Mouse (Mus musculus): ENCODE results near the gene Cacna2d4.

Gene Cacna2d4

DNA sequence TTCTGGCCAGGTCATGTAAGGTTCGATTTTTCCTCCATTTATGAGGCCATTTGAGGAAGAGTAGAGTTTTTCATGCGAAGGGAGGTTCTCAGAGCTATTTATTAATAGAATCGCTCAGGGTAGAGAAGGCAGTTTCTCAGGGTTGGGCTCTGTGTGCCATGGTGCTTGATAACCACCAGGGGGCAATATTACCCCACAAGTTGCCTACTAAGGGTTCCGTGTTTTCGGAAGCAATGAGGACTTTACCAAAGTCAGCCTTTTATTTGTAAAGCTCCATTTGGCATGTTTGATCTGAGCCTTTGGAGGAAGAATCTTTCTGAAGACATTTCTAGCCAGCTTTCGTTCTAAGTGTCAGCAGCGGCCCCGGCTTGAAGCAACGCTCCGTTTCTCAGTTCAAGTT is 16.0 kb upstream of the Cacna2d4 start:
- in situ Hi-C loops (cut with MboI, MseI), result loop anchor here (5.0 to 10.0 kb wide), 3 partner anchors 127 to 575 kb away; no protein-coding TSS in a partner anchor

DNA sequence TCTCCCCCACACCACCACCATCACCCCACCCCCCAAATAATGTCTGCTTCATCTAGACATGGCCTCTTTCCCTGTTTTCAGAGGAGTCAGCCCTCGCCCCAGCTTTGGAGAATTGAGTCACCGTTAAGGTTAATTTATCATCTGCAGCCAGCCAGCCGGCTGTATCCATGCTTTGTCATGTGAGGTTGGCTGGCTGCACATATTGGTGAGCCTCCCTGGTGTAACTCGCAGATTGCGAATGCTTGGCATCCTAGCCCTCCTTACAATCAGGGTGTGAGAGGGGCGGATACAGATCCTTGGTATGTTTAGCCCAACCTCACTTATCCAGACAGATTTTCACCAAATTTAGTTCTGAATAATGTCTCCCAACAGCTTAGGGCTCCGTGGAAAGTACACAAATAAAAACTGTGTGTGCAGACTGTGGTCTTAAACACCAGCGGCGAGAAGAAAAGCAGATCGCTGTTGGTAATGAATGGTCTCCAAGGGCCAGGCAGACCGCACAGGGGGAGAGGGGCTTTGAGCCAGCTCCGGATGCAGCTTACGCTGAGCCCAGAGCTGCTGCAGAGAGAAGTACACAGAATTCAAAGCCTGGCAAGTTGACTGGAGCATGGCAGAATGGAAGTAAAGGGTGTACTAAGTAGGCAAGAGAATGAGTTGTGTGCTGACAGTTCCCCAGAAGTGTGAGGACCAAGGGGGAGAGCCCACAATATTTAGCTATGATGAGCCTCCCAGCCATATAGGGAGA is 11.7 kb upstream of the Cacna2d4 start:
- in situ Hi-C loops (cut with MboI, MseI), result loop anchor here (5.0 to 10.0 kb wide), 3 partner anchors 123 to 580 kb away; no protein-coding TSS in a partner anchor

DNA sequence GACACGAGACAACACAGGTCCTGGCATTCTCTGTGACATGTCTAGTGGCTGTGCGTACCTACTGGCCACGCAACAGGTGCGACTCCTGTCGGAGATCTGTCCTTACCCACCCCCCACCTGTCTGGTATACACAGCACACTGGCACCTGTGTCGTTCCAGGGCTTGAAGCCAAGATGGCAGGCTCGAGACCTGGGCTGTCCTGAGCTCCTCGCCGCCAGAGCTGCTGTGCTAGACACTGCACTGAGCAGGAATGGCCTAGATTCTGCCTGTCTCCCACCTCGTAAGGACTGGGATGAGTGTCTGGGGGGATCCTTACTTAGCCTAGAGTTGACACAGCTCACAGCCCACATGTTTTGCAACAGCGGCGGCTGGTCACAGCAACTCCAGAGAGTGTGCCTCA is 11.1 kb upstream of the Cacna2d4 start:
- in situ Hi-C loops (cut with MboI, MseI), result loop anchor here (10.0 kb wide), 1 partner anchor 580 kb away; no protein-coding TSS in a partner anchor

DNA sequence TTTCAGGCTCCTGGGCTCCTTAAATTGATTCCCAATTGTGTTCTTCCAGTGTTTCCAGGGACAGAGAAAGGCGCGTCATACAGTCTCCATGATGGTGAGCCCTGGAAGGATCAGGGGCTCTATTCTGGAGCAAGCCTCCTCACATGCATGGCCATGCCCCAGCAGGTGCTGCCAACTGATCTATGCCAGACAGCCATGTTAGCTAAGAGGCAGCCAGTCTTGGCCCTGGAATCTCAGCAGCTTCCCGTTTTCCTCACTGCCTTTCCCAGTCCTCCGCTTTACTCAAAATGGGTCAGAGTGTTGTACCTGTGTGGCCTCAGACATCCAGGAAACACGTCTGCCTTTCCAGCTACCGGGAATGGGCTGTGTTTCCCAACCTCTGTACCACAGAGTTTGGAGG is 10.6 kb upstream of the Cacna2d4 start:
- in situ Hi-C loops (cut with MboI, MseI), result loop anchor here (10.0 kb wide), 1 partner anchor 581 kb away; no protein-coding TSS in a partner anchor

DNA sequence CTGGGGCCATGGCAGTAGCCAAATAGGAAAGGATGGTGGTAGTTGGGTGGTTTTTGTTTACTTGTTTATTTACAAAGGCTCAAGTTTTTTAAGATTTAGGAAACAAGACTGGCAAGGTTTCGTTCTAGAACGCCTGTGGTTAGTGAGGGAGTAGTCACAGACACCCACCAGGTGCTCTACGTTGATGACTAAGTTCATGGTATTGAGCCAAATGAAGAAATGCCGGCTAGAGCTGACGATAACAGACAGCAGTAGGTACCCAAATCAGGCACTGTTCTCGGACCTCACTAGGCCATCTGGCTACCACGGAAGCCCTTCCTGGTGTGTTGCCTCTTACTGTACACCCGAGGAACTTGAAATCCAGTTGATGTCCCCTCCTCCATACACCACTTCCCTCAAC is 9.3 kb upstream of the Cacna2d4 start:
- in situ Hi-C loops (cut with MboI, MseI), result loop anchor here (10.0 kb wide), 1 partner anchor 582 kb away; no protein-coding TSS in a partner anchor

DNA sequence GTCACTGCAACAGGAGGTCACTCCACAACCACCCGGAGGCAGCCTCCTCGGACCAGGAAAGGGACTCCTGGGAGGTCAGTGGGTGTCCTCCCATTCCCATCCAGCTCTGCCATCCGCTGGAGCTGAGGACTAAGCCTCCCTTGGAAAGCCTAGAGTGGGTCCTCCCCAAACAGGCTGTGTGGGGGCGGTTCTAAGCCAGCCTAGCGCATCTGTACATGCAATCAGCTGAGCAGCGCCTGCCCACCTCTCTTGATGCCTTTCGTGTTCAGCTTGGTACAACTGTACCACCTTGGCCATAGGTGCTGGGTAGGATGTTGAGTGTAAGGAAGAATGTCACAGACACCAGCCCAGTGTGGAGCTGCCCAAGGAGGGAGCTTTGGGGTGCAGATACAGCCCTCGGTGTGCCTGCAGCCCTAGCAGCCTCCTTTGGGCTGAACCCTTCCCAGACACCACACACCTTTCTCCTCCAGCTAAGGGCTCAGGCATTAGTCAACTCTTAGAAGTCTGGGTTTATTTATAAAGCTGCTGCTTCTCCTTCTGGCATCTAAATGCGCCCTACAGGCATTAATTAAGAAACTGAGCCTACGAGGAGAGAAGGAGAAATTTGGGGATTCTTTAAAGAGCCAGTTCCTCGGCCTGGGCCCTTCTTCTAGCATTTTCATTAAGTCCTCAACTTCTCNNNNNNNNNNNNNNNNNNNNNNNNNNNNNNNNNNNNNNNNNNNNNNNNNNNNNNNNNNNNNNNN is 7.3 kb upstream of the Cacna2d4 start:
- in situ Hi-C loops (cut with MboI, MseI), result loop anchor here (10.0 kb wide), 1 partner anchor 584 kb away; no protein-coding TSS in a partner anchor

DNA sequence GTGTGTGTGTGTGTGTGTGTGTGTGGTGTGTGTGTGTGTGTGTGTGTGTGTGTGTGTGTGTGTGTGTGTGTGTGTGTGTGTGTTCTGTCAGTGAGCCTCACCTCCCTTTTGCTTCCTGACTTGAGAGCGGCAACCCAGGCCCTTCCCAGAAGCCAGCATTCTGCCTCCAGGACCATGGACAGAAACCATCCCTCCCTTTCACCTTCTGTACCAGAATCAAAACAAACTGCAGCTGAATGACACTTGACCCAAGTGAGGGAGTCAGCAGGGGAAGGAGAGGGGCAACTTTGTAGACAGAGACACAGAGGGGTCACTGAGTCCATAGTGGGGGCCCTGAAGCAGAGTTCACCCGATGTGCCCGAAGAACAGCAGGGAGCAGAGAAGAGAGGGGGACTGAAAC is 3.3 kb upstream of the Cacna2d4 start:
- in situ Hi-C loops (cut with MboI, MseI), result no loop called here

DNA sequence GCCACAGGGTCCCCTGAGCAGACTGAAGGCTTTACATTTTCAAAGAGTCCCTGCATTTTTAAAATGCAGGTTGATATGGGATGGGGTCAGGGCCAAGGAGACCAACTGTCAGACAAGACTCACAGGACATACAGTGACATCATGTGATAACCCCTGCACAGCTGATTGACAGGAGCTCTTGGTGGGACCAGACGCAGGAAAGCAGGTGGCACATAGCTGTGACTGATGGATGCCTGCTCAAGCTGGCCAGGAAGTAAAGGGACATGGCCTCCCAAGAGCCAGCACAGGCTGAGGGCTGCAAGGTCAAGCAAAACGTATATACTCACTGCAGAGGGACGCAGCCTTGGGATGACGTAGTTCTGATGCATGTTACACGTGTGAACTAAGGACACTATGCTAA is 885 bp upstream of the Cacna2d4 start:
- in situ Hi-C loops (cut with MboI, MseI), result no loop called here

DNA sequence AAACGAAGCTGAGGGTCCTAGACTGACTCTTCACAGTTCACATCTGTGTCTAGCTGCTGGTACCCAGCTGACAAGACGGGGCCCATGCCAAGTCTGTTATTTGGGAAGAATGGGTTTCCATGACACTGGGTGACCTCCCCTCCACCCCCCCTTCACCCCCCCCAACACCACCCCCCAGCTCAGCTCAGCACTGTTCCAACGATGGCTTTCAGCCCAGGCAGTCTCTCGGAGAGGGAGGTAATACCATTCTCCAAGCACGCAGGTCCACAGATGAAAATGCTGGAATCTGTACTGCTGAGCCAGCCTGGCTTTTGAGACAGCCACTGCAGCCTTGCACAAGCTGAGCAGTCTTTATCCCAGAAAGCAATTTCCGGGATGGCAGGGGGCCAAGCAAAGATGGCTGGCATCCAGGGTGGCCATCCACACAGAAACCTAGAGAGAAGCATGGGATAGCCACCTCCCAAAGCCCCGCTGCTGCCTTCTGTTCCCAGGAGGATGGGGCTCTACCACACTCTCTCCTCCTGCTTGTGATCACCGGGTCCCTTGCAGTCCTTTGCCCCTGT is 1.2 kb downstream of the Cacna2d4 start:
- in situ Hi-C loops (cut with MboI, MseI), result no loop called here

DNA sequence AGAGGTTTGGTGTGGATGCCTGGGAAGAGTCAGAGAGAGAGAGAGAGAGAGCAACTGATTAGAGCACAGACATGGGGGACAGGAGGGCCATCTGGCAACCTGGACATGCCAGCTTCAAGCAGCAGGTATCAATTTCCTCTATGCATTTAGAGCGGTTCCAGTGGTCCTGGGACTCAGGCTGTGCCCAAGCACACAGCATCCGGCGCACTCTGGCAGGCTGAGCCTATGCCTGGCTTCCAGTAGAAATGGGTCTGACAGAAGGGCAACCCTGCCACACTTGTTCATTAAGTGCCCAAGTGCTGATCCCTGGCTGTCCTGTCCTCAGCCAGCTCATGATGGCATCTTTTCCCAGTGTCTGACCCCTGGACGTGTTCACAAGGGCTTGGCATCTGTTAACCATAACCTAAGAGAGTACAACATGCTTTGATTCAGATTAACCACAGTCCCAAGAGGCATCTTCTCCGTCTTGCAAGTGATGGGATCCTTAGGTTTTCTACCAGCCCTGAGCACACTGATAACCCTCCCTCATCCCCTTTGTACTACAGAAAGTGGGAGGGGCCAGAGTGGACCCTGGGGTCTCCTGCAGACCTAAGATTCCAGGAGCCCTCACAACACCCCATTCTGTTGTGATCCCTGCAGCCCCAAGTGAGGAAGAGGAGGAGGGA is 3.1 kb downstream of the Cacna2d4 start:
- in situ Hi-C loops (cut with MboI, MseI), result no loop called here

DNA sequence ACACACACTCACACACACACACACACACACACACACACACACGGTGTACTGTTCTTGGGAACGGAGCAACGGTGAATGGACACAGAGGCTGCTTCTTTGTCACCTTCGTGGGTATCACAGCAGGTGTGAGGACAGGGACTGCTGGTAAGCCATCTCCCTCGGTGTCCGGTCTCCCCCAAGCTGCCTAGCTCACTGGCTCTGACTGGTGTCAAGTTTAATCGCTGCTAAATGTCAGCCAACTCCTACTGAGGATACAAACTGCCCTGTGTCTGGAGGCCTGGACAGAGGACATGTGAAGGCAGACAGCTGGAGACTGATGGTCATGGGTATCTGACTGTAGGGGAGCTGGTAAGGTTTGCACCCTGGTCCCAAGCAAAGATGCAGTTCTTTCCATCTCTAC is 3.9 kb downstream of the Cacna2d4 start:
- in situ Hi-C loops (cut with MboI, MseI), result no loop called here

DNA sequence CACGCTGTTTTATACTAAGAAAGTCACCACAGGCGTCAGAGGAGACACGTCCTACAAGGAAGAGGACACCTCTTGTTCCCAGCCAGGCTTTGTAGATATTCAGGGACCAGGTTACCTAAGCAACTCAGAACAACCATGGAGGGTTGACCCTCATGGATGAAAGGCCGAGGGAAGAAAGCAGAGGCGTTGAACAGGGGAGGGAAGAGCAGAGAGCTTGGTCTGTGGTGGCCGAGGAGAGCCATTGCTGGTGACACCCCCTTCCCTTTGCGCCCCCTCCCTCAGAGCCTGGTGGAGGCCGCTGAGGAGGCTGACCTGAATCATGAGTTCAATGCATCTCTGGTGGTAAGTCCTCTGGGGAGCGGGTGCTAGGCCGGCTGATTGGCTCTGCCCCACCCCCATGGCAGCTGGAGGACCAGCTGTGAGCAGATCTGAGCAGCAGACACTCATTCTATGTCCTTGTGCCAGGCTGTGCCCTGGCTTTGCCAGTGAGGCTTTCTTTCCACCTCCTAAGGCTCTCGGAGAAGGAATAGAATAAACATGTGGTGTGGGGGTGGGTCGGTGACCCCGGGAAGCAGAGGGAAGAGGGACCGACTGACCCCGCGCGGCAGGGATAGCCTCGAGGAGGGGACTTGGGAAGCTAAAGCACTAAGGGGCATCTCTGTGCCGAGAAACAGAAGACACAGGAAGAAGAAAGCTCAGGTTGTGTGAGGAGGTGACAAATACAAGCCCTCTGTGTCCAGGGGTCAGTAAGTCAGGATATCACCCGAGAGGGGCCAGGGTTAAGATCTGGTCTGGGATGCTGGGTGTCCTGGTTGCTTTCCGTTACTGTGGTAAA is 4.8 kb downstream of the Cacna2d4 start:
- in situ Hi-C loops (cut with MboI, MseI), result no loop called here

DNA sequence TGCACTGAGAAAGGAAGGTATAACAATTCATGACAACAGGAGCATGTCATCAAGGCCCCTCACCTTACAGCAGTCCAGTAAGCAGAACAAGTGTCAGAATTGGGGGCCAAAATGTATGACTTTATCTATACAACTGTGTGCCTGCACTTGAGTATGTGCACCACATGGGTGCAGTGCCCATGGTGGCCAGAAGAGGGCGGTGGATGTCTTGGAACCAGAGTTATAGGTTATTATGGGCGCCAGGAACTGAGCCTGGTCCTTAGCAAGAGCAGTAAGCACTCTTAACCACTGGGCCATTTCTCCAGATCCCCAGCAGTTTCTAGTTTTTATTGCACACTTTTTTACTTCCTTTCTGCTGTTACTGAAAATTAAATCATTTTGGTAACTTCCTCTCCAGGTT is 9.8 kb downstream of the Cacna2d4 start:
- in situ Hi-C loops (cut with MboI, MseI), result no loop called here

DNA sequence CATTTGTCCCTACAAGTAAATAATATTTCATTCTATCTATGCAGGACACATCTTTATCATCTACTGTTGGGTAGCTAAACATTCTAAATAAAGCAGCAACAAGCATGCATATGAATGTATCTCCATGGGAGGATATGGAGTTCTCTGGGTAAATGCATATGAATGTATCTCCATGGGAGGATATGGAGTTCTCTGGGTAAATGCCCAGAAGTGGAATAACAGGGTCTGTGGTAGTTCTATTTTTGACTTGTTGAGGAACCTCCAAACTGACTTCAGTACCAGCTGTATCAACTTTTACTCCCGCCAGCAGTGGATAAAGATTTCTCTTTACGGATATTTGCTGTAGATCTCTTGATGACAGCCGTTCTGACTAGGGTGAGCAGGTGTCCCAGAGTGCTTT is 12.3 kb downstream of the Cacna2d4 start:
- in situ Hi-C loops (cut with MboI, MseI), result no loop called here

DNA sequence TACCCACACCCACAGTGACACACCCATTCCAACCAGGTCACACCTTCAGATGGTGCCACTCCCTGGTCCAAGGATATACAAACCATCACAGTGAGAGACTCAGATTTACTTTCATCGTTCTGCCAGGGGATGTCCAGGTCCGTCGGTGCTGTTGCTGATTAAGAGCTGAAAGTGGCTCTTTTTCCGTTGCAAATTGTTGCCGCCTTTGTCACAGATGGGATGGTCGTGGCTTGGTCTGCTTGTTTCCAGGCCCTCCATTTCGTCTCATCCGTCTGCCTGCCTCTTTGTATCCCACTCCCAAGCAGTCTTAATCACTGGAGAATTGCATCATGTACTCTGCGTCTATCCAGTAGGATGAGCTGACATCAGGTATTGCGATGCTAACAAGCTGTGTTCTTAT is 13.4 kb downstream of the Cacna2d4 start:
- in situ Hi-C loops (cut with MboI, MseI), result no loop called here

DNA sequence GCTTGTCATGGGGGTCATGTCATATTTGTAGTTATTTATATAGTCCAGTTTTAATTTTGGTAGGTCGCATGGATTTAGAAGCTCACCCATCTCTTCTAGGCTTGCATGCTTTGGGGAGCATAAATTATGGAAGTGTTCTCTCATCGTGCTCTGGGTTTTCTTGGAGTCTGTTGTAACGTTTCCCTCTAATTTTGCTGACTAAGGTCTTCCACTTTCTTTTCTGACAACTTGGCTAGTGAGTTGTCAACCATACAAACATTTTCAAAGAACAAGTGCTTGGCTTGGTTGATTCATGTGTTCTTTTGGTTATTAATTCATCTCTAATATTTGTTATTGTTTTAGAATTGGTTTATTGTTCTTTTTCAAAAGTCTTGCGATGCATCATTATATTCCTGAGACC is 15.4 kb downstream of the Cacna2d4 start:
- in situ Hi-C loops (cut with MboI, MseI), result no loop called here

DNA sequence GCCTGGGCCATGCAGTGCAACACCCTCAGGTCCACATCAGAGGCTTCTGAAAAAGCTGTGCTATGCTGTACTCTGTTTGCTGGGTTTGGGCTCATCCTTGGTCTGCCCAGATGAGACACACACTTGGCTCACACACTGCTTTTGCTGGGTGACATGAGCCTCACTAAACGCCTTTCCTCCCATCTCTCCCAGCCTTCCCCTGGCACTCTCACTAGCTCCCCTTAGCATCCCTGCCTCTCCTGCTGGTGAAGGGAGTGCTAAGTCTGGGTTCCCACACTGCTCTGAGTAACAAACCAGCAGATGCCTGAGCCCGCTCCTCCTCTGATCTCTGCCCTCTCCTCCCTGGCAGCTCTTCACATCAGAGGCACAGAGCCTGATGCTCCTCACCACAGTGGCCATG is 40.4 kb downstream of the Cacna2d4 start:
- in situ Hi-C loops (cut with MboI, MseI), result no loop called here

DNA sequence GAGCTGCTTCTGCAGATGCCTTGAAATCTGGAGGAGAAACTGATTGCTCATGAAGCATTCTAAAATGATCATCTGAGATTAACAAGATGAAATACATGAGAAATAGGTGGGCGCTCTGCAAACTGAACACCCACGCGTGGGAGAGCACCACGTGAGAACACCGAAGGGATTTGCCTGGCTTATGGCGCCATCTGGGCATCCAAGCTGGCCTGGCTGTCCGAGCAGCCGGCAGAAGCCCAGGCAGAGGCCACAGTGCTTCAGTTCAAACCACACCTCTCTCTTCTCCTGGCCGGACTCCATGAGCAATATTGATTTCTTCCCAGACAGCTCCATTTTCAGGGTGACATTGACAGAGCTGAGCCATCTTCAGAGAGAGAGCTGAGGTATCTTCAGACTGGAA is 44.4 kb downstream of the Cacna2d4 start:
- in situ Hi-C loops (cut with MboI, MseI), result no loop called here

DNA sequence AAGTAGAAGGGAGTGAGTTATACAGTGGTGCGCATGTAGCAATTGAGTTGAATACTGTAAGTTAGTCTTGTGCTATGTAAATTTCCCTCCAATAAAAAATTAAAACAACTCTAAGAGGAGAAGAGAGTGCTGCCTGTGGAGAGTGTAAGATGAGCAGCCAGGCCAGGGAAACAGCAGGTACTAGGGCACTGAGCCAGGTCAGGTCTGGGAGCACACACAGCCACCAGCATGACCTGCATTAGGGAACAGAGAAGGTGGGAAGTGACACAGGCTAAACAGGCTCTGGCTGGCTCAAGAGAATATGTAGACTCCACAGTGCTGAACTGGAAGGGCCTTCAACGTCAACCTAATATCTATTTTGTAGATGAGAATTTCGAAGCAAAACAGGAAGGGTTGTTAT is 65.0 kb downstream of the Cacna2d4 start:
- in situ Hi-C loops (cut with MboI, MseI), result loop anchor here (5.0 kb wide), 1 partner anchor 34 kb away; no protein-coding TSS in a partner anchor

DNA sequence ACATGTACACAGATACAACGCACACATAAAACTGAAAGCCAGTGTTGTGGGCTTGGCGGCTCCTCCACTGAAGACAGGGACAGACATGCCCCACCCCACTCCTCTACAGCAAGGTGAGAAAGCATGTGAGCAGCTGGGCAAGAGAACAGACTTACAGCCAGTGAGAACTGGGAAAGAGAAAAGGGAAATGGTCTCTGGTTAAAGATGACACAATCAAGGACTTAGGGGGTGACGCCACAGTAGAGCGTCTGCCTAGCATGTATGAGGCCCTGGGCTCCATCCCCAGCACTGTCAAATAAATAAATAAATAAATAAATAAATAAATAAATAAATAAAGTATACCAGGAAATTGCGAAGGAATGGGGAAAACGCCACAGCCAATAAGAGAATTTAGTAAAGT is 67.0 kb downstream of the Cacna2d4 start:
- in situ Hi-C loops (cut with MboI, MseI), result loop anchor here (5.0 kb wide), 1 partner anchor 36 kb away; no protein-coding TSS in a partner anchor

DNA sequence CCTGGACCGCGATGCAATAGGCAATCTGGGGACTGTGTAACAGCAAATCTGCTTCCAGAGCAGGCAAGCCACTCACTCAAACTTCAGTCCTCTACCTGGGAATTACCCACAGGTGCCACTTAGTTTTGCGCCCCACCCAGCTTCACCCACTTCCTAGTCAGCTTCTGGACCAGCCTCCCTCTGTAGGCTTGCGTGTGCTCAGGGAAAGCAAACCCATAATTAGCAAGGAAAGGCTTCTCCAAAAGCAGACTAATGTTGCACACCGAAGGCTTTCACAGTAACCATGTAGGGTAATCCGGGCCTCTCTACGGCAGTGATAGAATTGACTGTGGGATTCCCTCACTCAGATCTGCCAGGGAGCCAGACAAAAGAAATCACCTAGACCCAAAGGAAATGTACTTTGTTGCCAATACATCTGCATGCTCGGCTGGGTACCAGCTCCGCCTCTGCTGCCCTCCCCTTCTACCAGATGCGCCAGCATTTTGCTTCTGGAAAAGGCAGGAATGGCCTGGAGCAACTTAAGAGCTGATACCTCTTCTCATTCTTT is 71.6 kb downstream of the Cacna2d4 start:
- in situ Hi-C loops (cut with MboI, MseI), result no loop called here

Data from T-helper 2 cell (primary cell).